Mouse (Mus musculus): ENCODE measurements around the gene Zmynd12. TPM values are rescaled to one million over a fixed set of nuclear protein-coding genes. Genes with fewer than 3 reads are reported as not detected.
A peak's percentile ranks its signal among the peaks of the same experiment; 100 is the strongest.

Gene Zmynd12
- polyA plus RNA-seq, 1 experiment from 2014 or later: 0.46 TPM

DNA sequence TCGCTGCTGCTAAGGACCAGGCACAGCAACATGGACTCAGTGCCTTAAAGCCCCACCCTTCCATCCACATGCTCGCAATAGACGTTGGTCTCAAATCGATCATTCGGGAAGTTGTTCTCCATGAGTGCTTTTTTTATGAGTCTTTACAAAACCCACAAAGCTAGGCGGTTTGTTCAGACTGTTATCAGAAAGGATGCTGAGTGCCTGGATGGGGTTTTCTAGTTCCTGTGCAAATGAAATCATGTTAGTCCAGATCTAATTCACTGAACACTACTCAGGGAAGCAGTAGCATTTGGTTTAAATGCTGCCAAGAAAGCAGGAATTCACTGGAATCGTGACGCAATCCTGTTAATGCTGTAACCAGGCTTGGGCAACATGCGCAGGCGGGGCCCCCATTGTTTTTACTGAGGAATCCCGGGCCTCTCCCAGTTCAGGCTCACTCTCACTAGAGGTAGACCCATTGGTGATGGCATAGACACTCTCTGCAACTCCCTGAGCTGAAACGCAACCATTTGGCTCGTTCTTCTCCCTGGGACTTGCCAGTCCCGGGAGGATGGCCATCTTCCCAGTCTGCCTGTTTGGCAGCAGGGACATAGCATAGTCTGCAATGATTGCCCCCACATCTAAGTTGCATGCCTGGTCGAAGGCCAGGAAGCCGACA is 45.2 kb downstream of the Zmynd12 start:
- POLR2A ChIA-PET: no interaction called here
- DNase-seq (ENCODE audit: low read depth, low spot score): no peak
- ATAC-seq: no peak
- TF ChIP-seq CTCF (IDR thresholded peaks at IDR 0.05): no peak
- in situ Hi-C loops (cut with MboI; ENCODE audit: low pct_unique_long_range_greater_than_20kb): no loop called here
- H3K27me3 ChIP-seq: no peaks in the 10 kb centered on the region
- CTCF ChIA-PET: interaction anchor here (0.7 kb wide), 1 partner anchor 17 kb away, joined by 3 read pairs; no protein-coding TSS in a partner anchor

DNA sequence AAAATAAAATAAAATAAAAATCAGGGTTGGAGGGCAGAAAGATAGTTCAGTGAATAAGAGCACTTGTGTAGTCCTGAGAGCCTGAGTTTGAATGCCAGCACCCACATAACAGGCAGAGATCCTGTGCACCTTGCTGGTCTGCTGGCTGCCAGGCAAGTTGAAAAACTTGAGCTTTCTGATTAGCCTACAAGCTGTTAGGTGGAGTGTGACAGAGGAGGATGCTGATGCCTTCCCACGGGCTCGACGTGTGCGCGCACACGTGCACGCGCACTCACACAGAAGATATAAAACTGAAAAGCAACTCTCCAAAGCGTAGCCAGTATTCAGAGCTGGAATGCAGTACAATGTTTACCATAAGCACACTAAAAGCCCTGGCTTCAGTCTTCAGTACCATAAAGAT is 49.9 kb downstream of the Zmynd12 start:
- CTCF ChIA-PET: no interaction called here
- POLR2A ChIA-PET: no interaction called here
- no peaks in the 10 kb centered on the region for H3K27me3 ChIP-seq
- DNase-seq (ENCODE audit: low read depth, low spot score) (no peak), ATAC-seq (no peak)
- no peak for TF ChIP-seq CTCF (IDR thresholded peaks at IDR 0.05)
- in situ Hi-C loops (cut with MboI; ENCODE audit: low pct_unique_long_range_greater_than_20kb): no loop called here

DNA sequence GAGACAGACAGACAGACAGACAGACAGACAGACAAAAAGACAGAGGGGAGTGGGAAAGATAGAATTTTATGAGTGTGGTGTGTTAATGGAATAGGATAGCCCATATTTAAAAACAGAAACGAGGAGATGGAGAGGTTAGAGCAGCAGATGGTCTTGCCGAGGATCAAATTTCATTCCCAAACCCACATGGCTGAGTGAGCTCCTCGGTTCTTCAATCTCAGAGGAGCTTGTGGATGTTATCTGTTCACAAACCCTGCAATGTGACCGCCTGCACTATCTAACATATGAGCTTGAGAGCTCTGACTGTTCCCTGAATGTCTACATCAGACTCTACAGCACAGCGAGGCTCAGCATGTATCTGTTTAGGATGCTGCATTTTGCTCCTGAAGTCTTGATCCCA is 50.5 kb downstream of the Zmynd12 start:
- ATAC-seq (no peak), DNase-seq (ENCODE audit: low read depth, low spot score) (no peak)
- POLR2A ChIA-PET: no interaction called here
- in situ Hi-C loops (cut with MboI; ENCODE audit: low pct_unique_long_range_greater_than_20kb): no loop called here
- TF ChIP-seq CTCF (IDR thresholded peaks at IDR 0.05): no peak
- CTCF ChIA-PET: no interaction called here
- no peaks in the 10 kb centered on the region for H3K27me3 ChIP-seq

DNA sequence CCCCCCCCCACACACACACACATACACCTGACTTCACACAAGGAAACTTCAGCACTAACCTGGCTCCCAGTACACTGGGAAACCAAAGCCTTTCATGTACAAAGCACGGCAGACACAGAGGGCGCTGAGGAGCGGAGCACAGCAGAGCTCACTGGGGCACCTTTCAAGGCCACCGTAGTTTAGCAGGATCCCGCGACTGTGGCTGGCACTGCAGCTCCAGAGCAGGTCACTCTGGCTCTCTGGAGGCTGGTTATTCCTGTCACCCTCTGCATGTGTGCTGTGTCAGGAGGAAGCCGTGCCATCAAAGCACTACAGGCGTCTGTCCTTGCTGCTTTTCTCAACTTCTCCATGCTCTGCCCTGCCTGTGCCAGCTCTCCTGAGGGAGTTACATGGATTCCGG is 60.4 kb downstream of the Zmynd12 start:
- no peaks in the 10 kb centered on the region for H3K27me3 ChIP-seq
- ATAC-seq (no peak), DNase-seq (ENCODE audit: low read depth, low spot score) (no peak)
- in situ Hi-C loops (cut with MboI; ENCODE audit: low pct_unique_long_range_greater_than_20kb): no loop called here
- TF ChIP-seq CTCF (IDR thresholded peaks at IDR 0.05): no peak
- POLR2A ChIA-PET: no interaction called here
- CTCF ChIA-PET: no interaction called here

DNA sequence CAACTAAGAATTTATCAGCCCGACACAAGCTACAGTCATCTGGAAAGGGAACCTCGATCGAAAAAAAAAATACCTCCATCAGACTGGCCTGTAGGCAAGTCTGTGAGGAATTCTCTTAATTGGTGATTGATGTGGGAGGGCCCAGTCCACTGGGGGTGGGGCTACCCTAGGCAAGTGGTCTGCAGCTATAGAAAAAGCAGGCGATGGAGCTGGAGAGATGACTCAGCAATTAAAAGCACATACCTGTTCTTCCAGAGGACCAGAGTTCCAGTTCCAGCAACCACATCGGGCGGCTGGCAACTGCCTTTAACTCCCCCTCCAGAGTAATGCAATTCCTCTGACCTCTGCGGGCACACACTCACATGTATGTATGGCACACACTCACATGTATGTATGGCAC is 62.3 kb downstream of the Zmynd12 start:
- CTCF ChIA-PET: no interaction called here
- TF ChIP-seq CTCF (IDR thresholded peaks at IDR 0.05): no peak
- POLR2A ChIA-PET: no interaction called here

DNA sequence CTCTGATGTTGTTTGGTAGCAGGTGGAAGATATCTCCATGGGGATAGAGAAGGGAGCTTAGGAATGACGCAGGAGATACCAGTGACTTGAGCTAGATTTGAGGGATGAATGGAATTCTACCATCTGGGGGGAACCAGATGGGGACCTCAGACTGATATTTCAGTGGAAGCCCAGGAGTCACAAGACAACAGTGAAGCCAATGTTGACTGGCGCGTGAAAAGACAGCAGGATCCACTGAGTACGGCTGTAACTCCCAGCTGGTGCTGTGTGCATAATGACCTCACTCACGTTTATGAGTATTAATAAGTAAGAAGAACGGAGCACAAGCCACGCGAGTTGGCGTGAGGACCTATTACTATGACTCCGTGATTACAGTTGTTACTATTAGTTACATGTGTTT is 67.1 kb downstream of the Zmynd12 start:
- ChIA-PET CTCF (interaction anchor here (1.7 kb wide), 1 partner anchor 13 kb away, joined by 5 read pairs; no protein-coding TSS in a partner anchor), POLR2A (no interaction called here)
- ATAC-seq (no peak), DNase-seq (ENCODE audit: low read depth, low spot score) (no peak)
- H3K27me3 ChIP-seq: no peaks in the 10 kb centered on the region
- no peak for TF ChIP-seq CTCF (IDR thresholded peaks at IDR 0.05)
- in situ Hi-C loops (cut with MboI; ENCODE audit: low pct_unique_long_range_greater_than_20kb): no loop called here

More for the DNA sequence above, 62.3 kb downstream of the Zmynd12 start:
- no peak for DNase-seq (ENCODE audit: low read depth, low spot score)
- no peaks in the 10 kb centered on the region for H3K27me3 ChIP-seq
- ATAC-seq: no peak
- in situ Hi-C loops (cut with MboI; ENCODE audit: low pct_unique_long_range_greater_than_20kb): no loop called here

DNA sequence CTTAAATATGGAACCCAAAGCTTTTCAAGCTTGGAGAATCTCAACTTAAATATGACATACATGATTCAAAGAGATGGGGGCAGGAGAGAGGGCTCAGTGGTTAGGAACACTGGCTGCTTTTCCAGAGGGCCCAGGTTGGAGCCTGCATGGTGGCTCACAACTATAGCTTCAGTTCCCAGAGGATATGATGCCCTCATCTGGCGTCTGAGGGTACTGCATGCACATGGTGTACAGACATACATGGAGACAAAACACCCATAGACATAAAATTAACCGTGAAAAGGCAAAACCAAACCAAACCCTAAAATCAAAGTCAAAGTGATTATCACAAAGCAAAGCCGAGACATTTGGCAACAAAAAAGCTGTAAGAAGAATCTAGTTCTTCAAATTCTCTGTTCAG is 68.2 kb downstream of the Zmynd12 start:
- DNase-seq (ENCODE audit: low read depth, low spot score): no peak
- H3K27me3 ChIP-seq: no peaks in the 10 kb centered on the region
- CTCF ChIA-PET: interaction anchor here (1.6 kb wide), 1 partner anchor 41 kb away, joined by 4 read pairs; no protein-coding TSS in a partner anchor
- TF ChIP-seq CTCF (IDR thresholded peaks at IDR 0.05): peak; percentile 54
- no peak for ATAC-seq
- POLR2A ChIA-PET: no interaction called here
- in situ Hi-C loops (cut with MboI; ENCODE audit: low pct_unique_long_range_greater_than_20kb): no loop called here

DNA sequence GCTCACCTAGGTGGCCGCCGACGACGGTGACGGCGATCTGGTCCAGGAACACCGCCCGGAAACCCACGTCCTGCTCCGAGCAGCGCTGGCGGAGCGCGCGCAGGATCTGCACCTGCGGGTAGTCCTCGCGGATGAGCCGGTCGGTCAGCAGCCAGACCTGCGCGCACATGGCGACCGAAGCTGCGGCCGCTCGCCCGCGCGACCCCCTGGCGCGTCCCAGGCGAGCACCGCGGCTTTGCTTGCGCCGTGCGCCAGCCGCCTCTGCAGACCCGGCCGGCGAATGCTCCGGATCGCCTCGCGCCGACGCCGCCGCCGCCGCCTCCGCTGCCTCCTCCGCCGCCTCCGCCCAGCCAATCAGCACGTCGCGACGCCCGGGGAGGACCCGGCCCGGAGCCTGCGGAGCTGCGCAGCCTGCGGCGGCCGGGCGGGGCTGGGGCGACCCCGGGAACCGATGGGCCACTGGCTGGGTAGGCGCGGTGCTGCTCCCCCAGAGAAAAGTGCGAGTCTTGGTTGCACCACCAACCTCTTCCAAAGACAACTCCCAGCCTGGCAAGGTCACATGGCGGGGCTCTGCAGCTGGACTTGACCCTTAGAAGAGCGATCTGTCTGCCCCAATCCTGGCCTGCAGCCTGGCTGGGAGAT is 69.8 kb downstream of the Zmynd12 start, which contains the start of gene Rimkla:
Gene Rimkla, minus strand, starts transcription at position 338 of the 642 bp plus-strand sequence.
- no peaks in the 10 kb centered on the region for H3K27me3 ChIP-seq
- TF ChIP-seq CTCF (IDR thresholded peaks at IDR 0.05): no peak
- CTCF ChIA-PET: no interaction called here
- DNase-seq (ENCODE audit: low read depth, low spot score): no peak
- no peak for ATAC-seq
- POLR2A ChIA-PET: no interaction called here
- in situ Hi-C loops (cut with MboI; ENCODE audit: low pct_unique_long_range_greater_than_20kb): no loop called here

DNA sequence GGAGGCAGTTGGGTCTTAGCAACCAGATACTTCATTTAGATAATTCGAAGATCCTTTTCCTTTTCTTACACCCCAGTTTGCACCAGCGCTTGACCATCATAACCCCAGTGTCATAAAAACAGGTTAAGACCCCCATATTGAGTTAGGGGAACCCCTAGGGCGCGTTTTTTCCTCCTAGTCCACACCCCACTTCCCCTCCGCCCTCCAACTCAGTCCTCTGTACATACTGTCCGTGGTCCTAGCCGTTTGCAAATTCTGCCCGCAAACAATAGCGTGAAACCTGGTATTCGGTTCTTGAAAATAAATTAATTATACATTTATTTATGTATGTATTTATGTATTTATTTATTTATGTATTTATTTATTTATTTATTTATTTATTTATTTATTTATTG is 70.3 kb downstream of the Zmynd12 start:
- POLR2A ChIA-PET: no interaction called here
- in situ Hi-C loops (cut with MboI; ENCODE audit: low pct_unique_long_range_greater_than_20kb): no loop called here
- no peak for DNase-seq (ENCODE audit: low read depth, low spot score)

DNA sequence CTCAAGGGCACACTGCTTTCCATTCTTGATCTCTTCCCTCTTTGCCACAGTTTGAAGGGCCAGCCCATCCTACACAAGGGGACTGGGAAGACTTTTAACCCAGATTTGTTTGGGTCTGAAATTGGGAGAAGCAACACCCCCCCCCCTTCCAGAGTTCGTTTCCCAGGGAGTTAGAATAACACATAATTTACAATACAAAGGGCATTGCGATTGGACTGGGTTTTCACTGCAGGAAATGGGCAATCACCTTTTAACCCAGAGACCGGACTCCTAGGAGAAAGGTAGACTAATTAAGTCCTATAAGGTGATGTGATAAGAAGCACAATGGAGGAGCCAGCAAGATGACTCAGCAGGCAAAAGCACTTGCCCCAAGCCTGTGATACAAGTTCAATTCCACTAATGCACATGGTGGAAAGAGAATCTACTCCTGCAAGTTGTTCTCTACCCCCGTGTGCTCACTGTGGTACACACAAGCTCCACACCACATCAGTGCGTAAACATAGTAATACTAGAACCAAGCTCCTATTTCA is 75.8 kb downstream of the Zmynd12 start:
- in situ Hi-C loops (cut with MboI; ENCODE audit: low pct_unique_long_range_greater_than_20kb): no loop called here
- TF ChIP-seq CTCF (IDR thresholded peaks at IDR 0.05): no peak
- CTCF ChIA-PET: interaction anchor here (1.0 kb wide), 1 partner anchor 22 kb away, joined by 3 read pairs; no protein-coding TSS in a partner anchor
- H3K27me3 ChIP-seq: peaks cover 8% of the 10 kb centered on the region
- no peak for DNase-seq (ENCODE audit: low read depth, low spot score)
- ATAC-seq: no peak
- POLR2A ChIA-PET: no interaction called here

More for the DNA sequence above, 70.3 kb downstream of the Zmynd12 start:
- no peak for ATAC-seq
- H3K27me3 ChIP-seq: no peaks in the 10 kb centered on the region
- no peak for TF ChIP-seq CTCF (IDR thresholded peaks at IDR 0.05)
- CTCF ChIA-PET: no interaction called here

DNA sequence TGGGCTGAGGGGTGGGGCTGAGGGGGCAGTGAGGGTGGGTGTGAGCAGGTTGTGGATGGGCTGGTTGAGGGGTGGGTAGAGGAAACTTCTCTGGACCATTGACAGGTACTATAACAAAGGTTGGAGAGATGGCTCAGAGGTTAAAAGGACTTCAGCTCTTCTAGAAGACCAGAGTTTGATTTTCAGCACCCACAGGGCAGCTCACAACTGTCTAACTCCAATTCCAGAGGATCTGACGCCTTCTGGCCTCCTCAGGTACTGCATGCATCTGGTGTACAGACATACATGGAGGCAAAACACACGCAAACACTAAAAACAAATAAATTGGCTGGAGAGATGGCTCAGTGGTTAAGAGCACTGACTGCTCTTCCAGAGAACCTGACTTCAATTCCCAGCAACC is 89.0 kb downstream of the Zmynd12 start:
- no peak for ATAC-seq
- in situ Hi-C loops (cut with MboI; ENCODE audit: low pct_unique_long_range_greater_than_20kb): no loop called here
- TF ChIP-seq CTCF (IDR thresholded peaks at IDR 0.05): peak; percentile 10
- POLR2A ChIA-PET: no interaction called here
- DNase-seq (ENCODE audit: low read depth, low spot score): no peak
- CTCF ChIA-PET: no interaction called here
- H3K27me3 ChIP-seq: peaks cover 2% of the 10 kb centered on the region

Measured in Patski (cell line).